Mouse (Mus musculus) cerebellum, postnatal 10 days (tissue): ENCODE data around the gene Abi3.
"Not testable (repeated sequence)": the region's sequence is repeated elsewhere in the genome, so short reads cannot be mapped to it uniquely, and the experiment has no call there.

ENCODE experiments used
- DNase-seq, 2 experiments: peaks; one replicate each; pipeline ENCODE4 v3.0.0; 2021; ENCODE audit warnings: mixed read lengths in 2 of 2

Gene Abi3

DNA sequence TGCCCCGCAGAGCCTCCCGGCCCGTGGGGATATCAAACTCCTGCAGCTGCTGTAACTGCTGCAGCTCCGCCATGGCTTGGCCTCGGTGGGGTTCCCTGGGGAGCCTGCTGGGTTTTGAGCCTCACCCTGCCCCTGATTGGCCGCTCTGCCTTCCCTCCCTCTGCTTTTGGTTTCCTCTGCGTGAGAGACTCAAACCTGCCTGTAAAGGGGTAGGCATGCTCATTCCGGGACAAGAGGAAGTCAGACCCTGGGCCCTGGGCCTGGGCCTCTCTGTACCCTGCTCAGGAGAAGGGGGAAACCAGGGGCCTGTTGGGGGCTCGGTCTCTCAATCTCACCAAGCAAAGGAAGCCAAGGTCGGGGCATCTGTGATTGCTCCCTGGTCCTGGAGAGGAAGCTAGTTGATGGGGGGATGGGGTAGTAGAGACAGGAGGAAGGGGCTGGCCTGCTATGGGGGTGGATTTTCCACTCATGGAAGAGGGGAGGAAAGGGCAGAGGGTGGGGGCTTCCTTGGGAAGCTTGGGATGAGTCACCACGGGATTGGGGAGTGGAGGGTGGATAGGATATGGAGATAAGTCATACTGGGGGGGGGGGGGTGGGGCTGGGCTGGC is at the start of gene Abi3:
TSS of gene Abi3 (minus strand) at position 403 of the 608 bp plus-strand sequence.
- no peak for DNase-seq

- DNase-seq, result no peak
Measured at GRCm38 (mm10) chr11:95890462-95891051, 48.3 kb upstream of the Abi3 start.

GRCm38 (mm10) chr11:95879861-95880260 is 37.6 kb upstream of the Abi3 start:
- not testable (repeated sequence) for DNase-seq

DNA sequence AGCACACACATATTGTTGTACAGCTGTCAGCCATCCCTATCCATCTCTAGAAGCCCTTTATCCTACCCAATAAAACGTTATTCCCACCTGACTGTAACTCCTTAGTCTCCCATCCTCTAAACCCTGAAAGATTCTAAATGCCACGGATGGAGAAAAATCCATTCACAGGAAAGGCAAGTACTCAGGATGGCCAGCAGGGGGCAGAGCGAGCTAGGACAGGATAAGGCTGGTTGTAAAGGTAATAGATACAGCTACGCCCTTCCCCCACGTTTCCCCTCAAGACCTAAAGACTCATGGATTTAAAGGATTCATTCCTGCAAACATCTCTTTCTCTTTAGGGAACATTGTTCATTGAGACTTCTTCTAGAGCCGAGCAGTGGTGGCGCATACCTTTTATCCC is 34.0 kb upstream of the Abi3 start:
- peak; percentile 85 to 88 for DNase-seq

- peak in 1 of 2 experiments; percentile 13 for DNase-seq
Measured at GRCm38 (mm10) chr11:95875804-95876203, 33.5 kb upstream of the Abi3 start.

- DNase-seq, result no peak
Measured at GRCm38 (mm10) chr11:95869918-95870470, 27.7 kb upstream of the Abi3 start.

- no peak for DNase-seq
Measured at GRCm38 (mm10) chr11:95869442-95869841, 27.2 kb upstream of the Abi3 start.

- no peak for DNase-seq
Measured at GRCm38 (mm10) chr11:95861397-95861796, 19.1 kb upstream of the Abi3 start.

DNA sequence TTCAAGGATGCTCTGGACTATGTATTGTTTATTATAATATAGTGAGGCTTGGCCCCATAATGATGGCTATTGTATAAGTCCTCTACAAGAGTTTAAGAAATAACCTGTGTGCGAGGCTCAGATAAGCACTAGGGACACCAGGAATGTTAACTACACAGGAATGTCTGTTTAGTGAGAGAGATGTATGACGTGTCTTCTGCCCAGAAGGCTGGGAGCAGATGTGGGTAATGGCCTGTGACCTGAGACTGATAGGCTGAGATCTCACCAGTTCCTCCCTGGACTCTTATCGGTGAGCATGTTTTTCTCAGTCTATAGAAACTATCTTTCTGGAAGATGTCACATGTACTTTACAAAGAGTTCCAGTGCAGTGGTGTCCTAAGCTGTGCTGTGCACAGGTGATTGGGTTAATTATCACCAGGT is 17.8 kb upstream of the Abi3 start:
- DNase-seq, result peak in 1 of 2 experiments; percentile 20

GRCm38 (mm10) chr11:95859468-95859855 is 17.2 kb upstream of the Abi3 start:
- DNase-seq, result peak; percentile 82 to 83

- peak; percentile 99 for DNase-seq
Measured at GRCm38 (mm10) chr11:95858528-95859467, 16.5 kb upstream of the Abi3 start.

GRCm38 (mm10) chr11:95857716-95858527 is 15.6 kb upstream of the Abi3 start:
- peak; percentile 67 to 78 for DNase-seq

DNA sequence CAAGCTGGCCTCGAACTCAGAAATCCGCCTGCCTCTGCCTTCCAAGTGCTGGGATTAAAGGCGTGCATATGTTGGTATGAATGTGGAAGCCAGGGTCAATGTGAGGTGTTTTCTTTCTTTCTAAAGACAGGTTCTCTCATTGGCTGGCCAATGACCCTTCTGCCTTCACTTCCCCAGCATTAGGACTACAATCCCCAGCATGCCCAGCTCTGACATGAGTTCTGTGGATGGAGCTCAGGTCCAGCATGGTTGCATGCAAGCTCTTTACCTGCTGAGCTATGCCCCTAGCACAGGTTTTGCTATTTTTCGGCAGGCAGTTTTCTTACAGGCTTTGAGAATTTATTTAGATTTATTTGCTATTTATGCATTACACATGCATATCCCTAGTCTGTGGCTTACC is 15.0 kb upstream of the Abi3 start:
- peak; percentile 53 to 56 for DNase-seq

- DNase-seq, result peak; percentile 76 to 80
Measured at GRCm38 (mm10) chr11:95853684-95854083, 11.4 kb upstream of the Abi3 start.

- DNase-seq, result no peak
Measured at GRCm38 (mm10) chr11:95850898-95851297, 8.6 kb upstream of the Abi3 start.

GRCm38 (mm10) chr11:95844935-95845334 is 2.7 kb upstream of the Abi3 start:
- DNase-seq, result peak; percentile 49 to 54

GRCm38 (mm10) chr11:95843421-95843950 is 1.2 kb upstream of the Abi3 start:
- DNase-seq, result no peak

GRCm38 (mm10) chr11:95842953-95843352 is 677 bp upstream of the Abi3 start:
- DNase-seq, result no peak

DNA sequence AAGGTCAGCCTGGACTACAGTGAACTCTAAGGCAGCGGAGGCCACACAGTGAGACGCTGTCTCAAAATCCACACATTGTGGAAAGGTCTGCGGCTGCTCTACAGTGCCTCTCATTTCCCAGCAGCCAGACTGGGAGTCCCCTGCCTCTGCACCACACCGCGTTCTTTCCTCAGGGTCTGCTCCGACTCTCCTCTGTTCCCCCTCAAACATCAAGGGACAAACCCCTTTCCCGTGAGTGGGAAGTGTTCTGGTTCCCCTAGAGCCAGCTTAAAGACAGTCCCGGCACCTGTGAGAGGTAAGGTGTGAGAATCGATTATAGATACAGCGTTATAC is 812 bp downstream of the Abi3 start:
- DNase-seq, result no peak

DNA sequence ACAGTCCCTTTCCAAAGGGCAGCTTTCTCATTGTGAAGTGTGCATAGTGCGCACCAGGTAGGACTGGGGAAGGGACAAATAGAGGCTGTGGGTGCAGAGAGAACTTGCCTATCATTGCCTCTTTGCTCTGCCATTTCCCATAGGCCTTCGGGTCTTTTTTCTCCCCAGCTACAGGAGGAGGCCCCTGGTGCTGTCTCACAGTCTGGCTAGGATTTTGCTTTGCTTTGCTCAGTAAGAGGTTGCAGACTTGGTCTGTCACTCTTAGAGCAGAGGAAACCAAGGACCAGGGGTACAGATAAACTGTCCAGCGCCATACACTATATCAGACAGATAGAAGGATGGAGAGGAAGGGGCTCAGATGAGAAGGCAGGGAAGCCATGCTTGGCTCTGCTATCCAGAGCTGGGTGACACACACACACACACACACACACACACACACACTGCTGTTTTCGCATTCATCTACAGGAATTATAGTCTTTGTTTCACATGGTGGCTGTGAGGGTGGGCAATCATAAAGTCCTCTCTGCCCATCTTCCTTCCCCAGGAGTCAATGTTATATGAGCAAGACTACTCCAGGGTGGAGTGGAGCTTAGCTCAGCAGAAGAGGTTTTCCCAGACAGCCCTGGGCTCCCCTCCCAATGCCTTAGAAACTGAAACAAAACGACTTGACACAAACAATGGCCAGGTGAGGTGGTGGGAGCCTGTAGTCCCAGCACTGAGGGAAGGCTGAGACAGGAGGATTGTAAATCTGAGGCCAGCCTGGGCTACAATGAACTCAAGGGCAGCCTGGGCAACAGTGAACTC is 1.4 kb downstream of the Abi3 start:
- DNase-seq, result no peak
